ENCODE assay signal across 11 mouse cellular contexts in genomic region chr1:92015938-92016672, GRCm38 (mm10).
DNase-seq lines count a peak whose midpoint lies in the region.
"Had no signal": no experiment of that assay in that cellular context is flagged by ENCODE, and none has a peak within 500 bp of the region (broad histone marks: within the 10 kb centered on the region; RNA-seq: fewer than 3 reads in every experiment).

No protein-coding gene starts in this region.

- intact Hi-C loops in heart, postnatal 36 days (cut with DNase I) = loop anchor here (5.0 kb wide), 1 partner anchor 161 kb away; no protein-coding TSS in a partner anchor
- intact Hi-C loops in gastrocnemius, postnatal 14 days (cut with DNase I; ENCODE audit: low total_unique reads) = loop anchor here (5.0 kb wide), 1 partner anchor 36 kb away; no protein-coding TSS in a partner anchor

- peak; percentile 29 for DNase-seq in heart, postnatal 4 days
- no peak for DNase-seq in heart, postnatal 36 days
- DNase-seq in adipocyte (ENCODE audit: low spot score) = peak; percentile 47
- DNase-seq in gastrocnemius, postnatal 14 days = peak; percentile 63
- DNase-seq in kidney, postnatal 14 days = peak; percentile 44
- no peak for DNase-seq in adrenal gland, postnatal 36 days
- no peak for DNase-seq in urinary bladder, adult 18-20 months (ENCODE audit: low spot score in 2 of 2)
- no peak for DNase-seq in layer of hippocampus, postnatal 10 days (ENCODE audit: low spot score in 2 of 2)
- DNase-seq: adrenal gland, adult 2 months; layer of hippocampus, postnatal 36 days; thymus, postnatal 25 days had no signal

Comparison
In these comparisons a context has a peak if more than half of its experiments do, and no peak if none do; other contexts are left out.
1. DNase-seq: peak in heart, postnatal 4 days (single experiment), adipocyte (single experiment), gastrocnemius, postnatal 14 days (single experiment) and kidney, postnatal 14 days (single experiment); none in heart, postnatal 36 days (0 of 2), adrenal gland, postnatal 36 days (0 of 2), urinary bladder, adult 18-20 months (0 of 2) and layer of hippocampus, postnatal 10 days (0 of 2).